25 mouse cellular contexts compared by ENCODE assay signal in genomic region chr13:43666130-43666529, GRCm38 (mm10). TPM values are rescaled to one million over a fixed set of nuclear protein-coding genes. Genes with fewer than 3 reads are reported as not detected.
"Had no signal": no experiment of that assay in that cellular context is flagged by ENCODE, and none has a peak within 500 bp of the region (broad histone marks: within the 10 kb centered on the region; RNA-seq: fewer than 3 reads in every experiment).

No protein-coding gene starts in this region.

- H3K4me3 ChIP-seq: kidney, embryonic 15.5 days; limb, embryonic 10.5 days; limb, embryonic 13.5 days; liver, embryonic 12.5 days; liver, embryonic 15.5 days; lung, embryonic 15.5 days; megakaryocyte, embryonic 14.5 days; midbrain, embryonic 10.5 days; midbrain, embryonic 13.5 days; myocyte; neural tube, embryonic 13.5 days had no signal

- H3K4me2 ChIP-seq: kidney, embryonic 15.5 days; limb, embryonic 13.5 days; liver, embryonic 12.5 days; liver, embryonic 15.5 days; lung, embryonic 15.5 days; midbrain, embryonic 13.5 days; neural tube, embryonic 13.5 days had no signal

- H3K9me3 ChIP-seq: kidney, embryonic 15.5 days; limb, embryonic 10.5 days; limb, embryonic 13.5 days; liver, embryonic 12.5 days; liver, embryonic 15.5 days; lung, embryonic 15.5 days; midbrain, embryonic 10.5 days; midbrain, embryonic 13.5 days; neural tube, embryonic 13.5 days had no signal

- H3K27me3 ChIP-seq: kidney, embryonic 15.5 days; limb, embryonic 13.5 days; liver, embryonic 12.5 days; liver, embryonic 15.5 days; lung, embryonic 15.5 days; midbrain, embryonic 13.5 days; neural tube, embryonic 13.5 days had no signal

- H3K27ac ChIP-seq: kidney, embryonic 15.5 days; limb, embryonic 10.5 days; limb, embryonic 13.5 days; liver, embryonic 12.5 days; liver, embryonic 15.5 days; lung, embryonic 15.5 days; midbrain, embryonic 10.5 days; midbrain, embryonic 13.5 days; neural tube, embryonic 13.5 days; stomach, postnatal 0 days had no signal

- DNase-seq: kidney, postnatal 10 days; kidney, postnatal 36 days; liver; lung, adult 18-20 months; lung, postnatal 10 days; lung, postnatal 36 days; retina, postnatal 1 day; thymus, adult 2 months; thymus, postnatal 14 days; thymus, postnatal 4 days had no signal

- H3K36me3 ChIP-seq: kidney, embryonic 15.5 days; limb, embryonic 10.5 days; liver, embryonic 12.5 days; liver, embryonic 15.5 days; lung, embryonic 15.5 days had no signal

- H3K4me1 ChIP-seq: kidney, embryonic 15.5 days; limb, embryonic 10.5 days; limb, embryonic 13.5 days; liver, embryonic 12.5 days; liver, embryonic 15.5 days; lung, embryonic 15.5 days; midbrain, embryonic 10.5 days; midbrain, embryonic 13.5 days; neural tube, embryonic 13.5 days had no signal

- H3K9ac ChIP-seq: kidney, embryonic 15.5 days; limb, embryonic 13.5 days; liver, embryonic 12.5 days; liver, embryonic 15.5 days; lung, embryonic 15.5 days; midbrain, embryonic 13.5 days; neural tube, embryonic 13.5 days had no signal

- ATAC-seq: liver, embryonic 12.5 days; midbrain, embryonic 13.5 days; midbrain, embryonic 16.5 days had no signal

RNA-seq across cellular contexts. Expression of gene Rnf182, which starts 50.6 kb away (rescaled TPM):
- total RNA-seq: monocyte, adult 5-6 weeks; neutrophil, adult 5-6 weeks had no signal
- polyA plus RNA-seq: liver, embryonic 15.5 days; myocyte had no signal
